Comparison of ENCODE assay signal across 21 mouse cellular contexts in genomic region chr17:74282024-74282423, GRCm38 (mm10). TPM values are rescaled to one million over a fixed set of nuclear protein-coding genes. Genes with fewer than 3 reads are reported as not detected.
DNase-seq lines count a peak whose midpoint lies in the region; TF ChIP-seq lines count a peak whose summit lies in the region.
"Had no signal": no experiment of that assay in that cellular context is flagged by ENCODE, and none has a peak within 500 bp of the region (broad histone marks: within the 10 kb centered on the region; RNA-seq: fewer than 3 reads in every experiment).

No protein-coding gene starts in this region.

- DNase-seq in CH12.LX (ENCODE audit: extremely low read depth) (no peak), MEL (ENCODE audit: low read depth, low spot score) (no peak)
- peak; percentile 11 for DNase-seq in splenic B cell, adult 2 months (ENCODE audit: low read depth, low spot score)
- DNase-seq in retina, embryonic 14.5 days (ENCODE audit: low spot score) = no peak
- DNase-seq in adrenal gland, postnatal 4 days (ENCODE audit: low spot score in 2 of 2) = no peak
- DNase-seq in frontal cortex, postnatal 10 days (ENCODE audit: low spot score in 2 of 2) = no peak
- DNase-seq: adrenal gland, adult 2 months; adrenal gland, adult 8-10 months; adrenal gland, postnatal 10 days; adrenal gland, postnatal 14 days; adrenal gland, postnatal 25 days; adrenal gland, postnatal 36 days; B cell, adult 2 months; cerebellum, adult 11 months; cerebellum, adult 11-12 months; cerebellum, adult 18-20 months; cerebellum, adult 2 months; cerebellum, adult 8-10 months; cerebellum, adult 9-10 months had no signal

- H3K79me2 ChIP-seq in CH12.LX (replicated peaks; ENCODE audit: control insufficient read depth, extremely low read depth, insufficient read depth, poor library complexity, severe bottlenecking) = peaks cover 48% of the 10 kb centered on the region
- H3K79me2 ChIP-seq in MEL (ENCODE audit: control insufficient read depth, insufficient read depth, low read length, poor library complexity) = peaks cover 68% of the 10 kb centered on the region

- in situ Hi-C loops in CH12.LX (cut with MboI; ENCODE audit: low pct_ligation_motif_present, low pct_unique_long_range_greater_than_20kb, low sequenced_read_pairs) = no loop called here

- TF ChIP-seq EP300 in CH12.LX (IDR thresholded peaks at IDR 0.05; ENCODE audit: low read length) (no peak), MEL (IDR thresholded peaks at IDR 0.05; ENCODE audit: low read depth in 1 of 2, low read length in 2 of 2) (no peak)

- H3K36me3 ChIP-seq in CH12.LX (replicated peaks in 1 of 2; ENCODE audit: control insufficient read depth in 1 of 2, insufficient read depth in 1 of 2, low read length in 1 of 2) (peaks cover 0 to 21% of the 10 kb centered on the region in 2 experiments), MEL (ENCODE audit: control insufficient read depth in 1 of 2, insufficient read depth in 2 of 2, low read length in 2 of 2) (peaks cover 6 to 46% of the 10 kb centered on the region in 2 experiments)
- peaks cover 2% of the 10 kb centered on the region; the same call in 1 of the 2 replicates for H3K36me3 ChIP-seq in splenic B cell, adult 2 months (ENCODE audit: control insufficient read depth, insufficient read depth, low read length, poor library complexity, severe bottlenecking)

- no peak for TF ChIP-seq CTCF in CH12.LX (conservative IDR thresholded peaks at IDR 0.05 in 1 of 2, IDR thresholded peaks at IDR 0.05 in 1 of 2; ENCODE audit: low read depth in 2 of 2, low read length in 2 of 2)
- TF ChIP-seq CTCF in MEL (IDR thresholded peaks at IDR 0.05 in 2 of 3, conservative IDR thresholded peaks at IDR 0.05 in 1 of 3; ENCODE audit: control insufficient read depth in 1 of 3, insufficient read depth in 1 of 3, low read depth in 2 of 3, low read length in 3 of 3, poor library complexity in 1 of 3, severe bottlenecking in 1 of 3) = no peak

- H3K27ac ChIP-seq in CH12.LX (ENCODE audit: insufficient read depth, low read depth) (no peak overlapping the region), MEL (ENCODE audit: control insufficient read depth, low read depth, low read length) (no peak overlapping the region)

- dilution Hi-C loops in CH12.LX (cut with MboI; ENCODE audit: extremely low pct_ligation_motif_present, extremely low pct_unique_long_range_greater_than_20kb, low sequenced_read_pairs) = no loop called here

- H3K27me3 ChIP-seq in CH12.LX (replicated peaks) (no peaks in the 10 kb centered on the region), MEL (ENCODE audit: control insufficient read depth in 1 of 2, insufficient read depth in 2 of 2, low read length in 2 of 2) (no peaks in the 10 kb centered on the region)
- no peaks in the 10 kb centered on the region for H3K27me3 ChIP-seq in splenic B cell, adult 2 months (ENCODE audit: control insufficient read depth, insufficient read depth, low read length, poor library complexity, severe bottlenecking)
- H3K27me3 ChIP-seq: Patski had no signal

- H3K4me1 ChIP-seq in CH12.LX (ENCODE audit: control insufficient read depth in 1 of 2, insufficient read depth in 2 of 2) (peaks cover 8 to 30% of the 10 kb centered on the region in 2 experiments; a peak in 3 of 4 replicates), MEL (ENCODE audit: control insufficient read depth in 1 of 2, insufficient read depth in 2 of 2, low read length in 2 of 2) (peaks cover 31 to 42% of the 10 kb centered on the region in 2 experiments)

- TF ChIP-seq RAD21 in CH12.LX (IDR thresholded peaks at IDR 0.05; ENCODE audit: low read depth, low read length) = no peak
- TF ChIP-seq RAD21 in MEL (IDR thresholded peaks at IDR 0.05; ENCODE audit: low read depth, low read length) = no peak

- H3K4me3 ChIP-seq in CH12.LX (replicated peaks in 1 of 3; ENCODE audit: low read depth in 2 of 3, low read length in 2 of 3, poor library complexity in 1 of 3) = no peak overlapping the region
- H3K4me3 ChIP-seq in MEL (ENCODE audit: control insufficient read depth in 1 of 2, insufficient read depth in 1 of 2, low read depth in 2 of 2, low read length in 2 of 2) = no peak overlapping the region

- TF ChIP-seq POLR2A in CH12.LX (IDR thresholded peaks at IDR 0.05; ENCODE audit: low read depth, low read length) = no peak
- no peak for TF ChIP-seq POLR2A in MEL (IDR thresholded peaks at IDR 0.05; ENCODE audit: control insufficient read depth in 1 of 2, insufficient read depth in 1 of 2, low read depth in 1 of 2, low read length in 2 of 2, poor library complexity in 1 of 2)

- no peaks in the 10 kb centered on the region for H3K9me3 ChIP-seq in CH12.LX (replicated peaks; ENCODE audit: low read length)
- H3K9me3 ChIP-seq in MEL (replicated peaks; ENCODE audit: insufficient read depth, low read length) = no peaks in the 10 kb centered on the region
- H3K9me3 ChIP-seq: G1E had no signal

- H3K9ac ChIP-seq in CH12.LX (ENCODE audit: insufficient read depth, low read depth) (no peak overlapping the region), MEL (ENCODE audit: control insufficient read depth, low read depth, low read length, poor library complexity, severe bottlenecking) (no peak overlapping the region)

- peak overlapping the region; percentile 57 for H3K4me2 ChIP-seq in CH12.LX (ENCODE audit: insufficient read depth, low read depth, poor library complexity, severe bottlenecking)

TF ChIP-seq in CH12.LX, 34 proteins besides CTCF, POLR2A, EP300 and RAD21:
- TF ChIP-seq CHD1 (IDR thresholded peaks at IDR 0.05; ENCODE audit: low read depth, low read length) (no peak), ZNF384 (IDR thresholded peaks at IDR 0.05; ENCODE audit: low read depth, low read length) (peak; percentile 67)
TF ChIP-seq in CH12.LX: peak in this region for 1.

TF ChIP-seq in MEL, 35 proteins besides CTCF, POLR2A, EP300 and RAD21:
- no peak for TF ChIP-seq JUND (IDR thresholded peaks at IDR 0.05; ENCODE audit: low read depth, low read length)
- no peak for TF ChIP-seq E2F4 (IDR thresholded peaks at IDR 0.05; ENCODE audit: borderline replicate concordance, low read depth, low read length)
- no peak for TF ChIP-seq MYC (IDR thresholded peaks at IDR 0.05; ENCODE audit: low read depth, low read length)
- no peak for TF ChIP-seq TBP (IDR thresholded peaks at IDR 0.05; ENCODE audit: low read depth, low read length)
- TF ChIP-seq ZNF384 (IDR thresholded peaks at IDR 0.05; ENCODE audit: low read depth, low read length) = peak; percentile 52
- no peak for TF ChIP-seq MYB (IDR thresholded peaks at IDR 0.05; ENCODE audit: low read depth, low read length)
- TF ChIP-seq ZKSCAN1 (IDR thresholded peaks at IDR 0.05; ENCODE audit: low read depth, low read length) = no peak
- TF ChIP-seq POLR2AphosphoS2 (IDR thresholded peaks at IDR 0.05; ENCODE audit: low read length) = no peak
- no peak for TF ChIP-seq USF2 (IDR thresholded peaks at IDR 0.05; ENCODE audit: borderline replicate concordance in 1 of 2, insufficient read depth in 1 of 2, low read depth in 1 of 2, low read length in 2 of 2)

RNA-seq across cellular contexts. Expression of gene Memo1, which starts 13.3 kb away (rescaled TPM):
- total RNA-seq in CH12.LX (2012; rRNA removed) = 47.7 and 64.8 TPM in 2 replicates
- total RNA-seq in CH12.LX (2014; rRNA removed) = 133 and 160 TPM in 2 replicates
- 76.4 and 83.7 TPM in 2 replicates for polyA plus RNA-seq in CH12.LX (2012; ENCODE audit: insufficient read length, low read depth)
- total RNA-seq in MEL (2012; rRNA removed) = 68.8 and 75.3 TPM in 2 replicates
- polyA plus RNA-seq in MEL (2012; ENCODE audit: insufficient read depth in 1 of 2, insufficient read length in 2 of 2, low read depth in 1 of 2, low replicate concordance in 2 of 2, missing spikeins in 1 of 2) = 10 to 100 TPM in 1 of 2 experiments, not detected in 1; 63.1 TPM
- 10 to 100 TPM; 88.3 to 94.1 TPM for total RNA-seq in adrenal gland, postnatal 4 days (2021)

RNA-seq across cellular contexts. Expression of gene Dpy30, which starts 41.7 kb away (rescaled TPM):
- total RNA-seq in CH12.LX (2012; rRNA removed) = 66.7 and 87.4 TPM in 2 replicates
- 156 and 170 TPM in 2 replicates for total RNA-seq in CH12.LX (2014; rRNA removed)
- polyA plus RNA-seq in CH12.LX (2012; ENCODE audit: insufficient read length, low read depth) = 184 and 244 TPM in 2 replicates
- total RNA-seq in MEL (2012; rRNA removed) = 113 and 121 TPM in 2 replicates
- polyA plus RNA-seq in MEL (2012; ENCODE audit: insufficient read depth in 1 of 2, insufficient read length in 2 of 2, low read depth in 1 of 2, low replicate concordance in 2 of 2, missing spikeins in 1 of 2) = 100 to 1,000 TPM in 1 of 2 experiments, not detected in 1; 192 TPM
- 100 to 1,000 TPM; 105 to 107 TPM for total RNA-seq in adrenal gland, postnatal 4 days (2021)

RNA-seq across cellular contexts. Expression of gene Spast, which starts 56.8 kb away (rescaled TPM):
- total RNA-seq in CH12.LX (2012; rRNA removed) (15.0 and 17.3 TPM in 2 replicates), CH12.LX (2014; rRNA removed) (26.8 and 30.8 TPM in 2 replicates), MEL (2012; rRNA removed) (28.2 and 29.0 TPM in 2 replicates)
- polyA plus RNA-seq in CH12.LX (2012; ENCODE audit: insufficient read length, low read depth) (19.5 and 21.7 TPM in 2 replicates), MEL (2012; ENCODE audit: insufficient read depth in 1 of 2, insufficient read length in 2 of 2, low read depth in 1 of 2, low replicate concordance in 2 of 2, missing spikeins in 1 of 2) (10 to 100 TPM in 1 of 2 experiments, not detected in 1; 35.2 TPM)
- 10 to 100 TPM; 38.2 to 39.0 TPM for total RNA-seq in adrenal gland, postnatal 4 days (2021)

Comparison
In these comparisons a context has a peak if more than half of its experiments do, and no peak if none do; other contexts are left out.
1. Of the 35 proteins assayed by ChIP-seq in both MEL and CH12.LX: peak only in MEL: none; only in CH12.LX: none; in both: ZNF384; in neither: 34.